17 mouse cellular contexts compared by ENCODE assay signal in genomic region chr11:114534436-114534835, GRCm38 (mm10).
DNase-seq lines count a peak whose midpoint lies in the region; ATAC-seq lines count a peak whose summit lies in the region.
"Had no signal": no experiment of that assay in that cellular context is flagged by ENCODE, and none has a peak within 500 bp of the region (broad histone marks: within the 10 kb centered on the region; RNA-seq: fewer than 3 reads in every experiment).

No protein-coding gene starts in this region.

- H3K27me3 ChIP-seq in midbrain, embryonic 14.5 days (ENCODE audit: control insufficient read depth, insufficient read depth, low read length), result no peaks in the 10 kb centered on the region
- no peaks in the 10 kb centered on the region for H3K27me3 ChIP-seq in midbrain, embryonic 11.5 days (ENCODE audit: control insufficient read depth, insufficient read depth, low read length)
- H3K27me3 ChIP-seq: hindbrain, embryonic 12.5 days had no signal

- peaks cover 19% of the 10 kb centered on the region for H3K4me1 ChIP-seq in midbrain, embryonic 14.5 days (ENCODE audit: control insufficient read depth, insufficient read depth, low read length)
- peaks cover 25% of the 10 kb centered on the region for H3K4me1 ChIP-seq in midbrain, embryonic 11.5 days (ENCODE audit: control insufficient read depth, insufficient read depth, low read length)
- H3K4me1 ChIP-seq: heart, embryonic 13.5 days had no signal

- peak; percentile 32 for DNase-seq in layer of hippocampus, adult 11-12 months (ENCODE audit: low spot score)
- no peak for DNase-seq in layer of hippocampus, postnatal 25 days (ENCODE audit: extremely low spot score in 1 of 2, low spot score in 1 of 2)
- DNase-seq in midbrain, embryonic 14.5 days, result peak; percentile 31
- no peak for DNase-seq in midbrain, embryonic 11.5 days (ENCODE audit: low spot score, missing footprints)
- DNase-seq in layer of hippocampus, adult 8-10 months (ENCODE audit: low spot score in 2 of 2), result peak; percentile 13 to 42
- DNase-seq in layer of hippocampus, adult 9-11 months, result peak; percentile 44
- DNase-seq in T-cell, adult 2 months (ENCODE audit: low spot score), result no peak
- DNase-seq: adrenal gland, adult 8-10 months; adrenal gland, postnatal 36 days; cerebellum, adult 2 months; gastrocnemius, postnatal 36 days; heart, adult 11 months; heart, postnatal 36 days had no signal

- WGBS in midbrain, embryonic 14.5 days, result 43% methylated on average over 7 of the region's 7 CpGs
- WGBS in midbrain, embryonic 11.5 days, result 68% methylated on average over 7 of the region's 7 CpGs

- H3K27ac ChIP-seq in midbrain, embryonic 14.5 days (replicated peaks; ENCODE audit: low read depth, low read length), result no peak overlapping the region
- H3K27ac ChIP-seq in midbrain, embryonic 11.5 days (ENCODE audit: low read depth, low read length), result no peak overlapping the region
- H3K27ac ChIP-seq: embryonic facial prominence, embryonic 10.5 days; heart, embryonic 13.5 days; hindbrain, embryonic 12.5 days had no signal

- ATAC-seq in midbrain, embryonic 14.5 days (ENCODE audit: low FRiP score, low TSS enrichment), result no peak
- ATAC-seq in midbrain, embryonic 11.5 days (ENCODE audit: low FRiP score), result no peak
- ATAC-seq: forebrain, embryonic 14.5 days had no signal

- H3K9ac ChIP-seq in midbrain, embryonic 14.5 days (replicated peaks; ENCODE audit: low read length), result no peak overlapping the region
- no peak overlapping the region for H3K9ac ChIP-seq in midbrain, embryonic 11.5 days (ENCODE audit: low read length)
- H3K9ac ChIP-seq: heart, embryonic 13.5 days; hindbrain, embryonic 12.5 days had no signal

- H3K4me2 ChIP-seq in midbrain, embryonic 14.5 days (ENCODE audit: low read length), result no peak overlapping the region
- no peak overlapping the region for H3K4me2 ChIP-seq in midbrain, embryonic 11.5 days
- H3K4me2 ChIP-seq: heart, embryonic 13.5 days; hindbrain, embryonic 12.5 days had no signal

- no peaks in the 10 kb centered on the region for H3K9me3 ChIP-seq in midbrain, embryonic 14.5 days (ENCODE audit: control insufficient read depth, low read length)
- H3K9me3 ChIP-seq in midbrain, embryonic 11.5 days (ENCODE audit: control insufficient read depth, low read length), result no peaks in the 10 kb centered on the region
- H3K9me3 ChIP-seq: embryonic facial prominence, embryonic 10.5 days; heart, embryonic 13.5 days; hindbrain, embryonic 12.5 days had no signal

- H3K4me3 ChIP-seq in midbrain, embryonic 14.5 days (replicated peaks; ENCODE audit: low read depth, low read length), result no peak overlapping the region
- no peak overlapping the region for H3K4me3 ChIP-seq in midbrain, embryonic 11.5 days (ENCODE audit: low read depth, low read length)
- H3K4me3 ChIP-seq: embryonic facial prominence, embryonic 10.5 days; heart, embryonic 13.5 days; hindbrain, embryonic 12.5 days had no signal

- no peaks in the 10 kb centered on the region for H3K36me3 ChIP-seq in midbrain, embryonic 14.5 days (ENCODE audit: control insufficient read depth, insufficient read depth, low read length)
- H3K36me3 ChIP-seq in midbrain, embryonic 11.5 days (ENCODE audit: control insufficient read depth, insufficient read depth, low read length), result no peaks in the 10 kb centered on the region
- H3K36me3 ChIP-seq: embryonic facial prominence, embryonic 10.5 days; heart, embryonic 13.5 days; hindbrain, embryonic 12.5 days had no signal

Comparison
In these comparisons a context has a peak if more than half of its experiments do, and no peak if none do; other contexts are left out.
1. DNase-seq: peak in layer of hippocampus, adult 11-12 months (single experiment), midbrain, embryonic 14.5 days (single experiment), layer of hippocampus, adult 8-10 months (2 of 2) and layer of hippocampus, adult 9-11 months (single experiment); none in layer of hippocampus, postnatal 25 days (0 of 2), midbrain, embryonic 11.5 days (single experiment) and T-cell, adult 2 months (single experiment).